Mouse (Mus musculus) right cerebral cortex, adult 2 months (tissue): ENCODE measurements around the gene Gcnt4.
"Not testable (repeated sequence)": the region's sequence is repeated elsewhere in the genome, so short reads cannot be mapped to it uniquely, and the experiment has no call there.

Experiments used
- DNase-seq, 2 experiments: peaks; one replicate each; pipeline ENCODE4 v3.0.0; 2021 to 2022; ENCODE audit warnings: low spot score in 2 of 2

Gene Gcnt4

GRCm38 (mm10) chr13:96923999-96924961, at the start of gene Gcnt4:
Gene Gcnt4 (plus strand): TSS chr13:96924689.
- DNase-seq: no peak

GRCm38 (mm10) chr13:96878220-96879057, 46.0 kb upstream of the Gcnt4 start:
- peak; percentile 42 for DNase-seq

GRCm38 (mm10) chr13:96884534-96884933, 40.0 kb upstream of the Gcnt4 start:
- DNase-seq: no peak

GRCm38 (mm10) chr13:96889985-96890384, 34.5 kb upstream of the Gcnt4 start:
- no peak for DNase-seq

- no peak for DNase-seq
Measured at GRCm38 (mm10) chr13:96895144-96895543, 29.3 kb upstream of the Gcnt4 start.

- no peak for DNase-seq
Measured at GRCm38 (mm10) chr13:96906717-96907116, 17.8 kb upstream of the Gcnt4 start.

GRCm38 (mm10) chr13:96911202-96911601, 13.3 kb upstream of the Gcnt4 start:
- DNase-seq: no peak

GRCm38 (mm10) chr13:96923134-96923533, 1.4 kb upstream of the Gcnt4 start:
- DNase-seq: not testable (repeated sequence)

GRCm38 (mm10) chr13:96924985-96925745, 676 bp downstream of the Gcnt4 start:
- no peak for DNase-seq

- DNase-seq: no peak
Measured at GRCm38 (mm10) chr13:96925991-96926725, 1.7 kb downstream of the Gcnt4 start.

- DNase-seq: no peak
Measured at GRCm38 (mm10) chr13:96927781-96928180, 3.3 kb downstream of the Gcnt4 start.

GRCm38 (mm10) chr13:96928432-96929039, 4.0 kb downstream of the Gcnt4 start:
- no peak for DNase-seq

- peak; percentile 68 to 70 for DNase-seq
Measured at GRCm38 (mm10) chr13:96932745-96933144, 8.3 kb downstream of the Gcnt4 start.

- no peak for DNase-seq
Measured at GRCm38 (mm10) chr13:96933367-96933766, 8.9 kb downstream of the Gcnt4 start.

- DNase-seq: no peak
Measured at GRCm38 (mm10) chr13:96936173-96936777, 11.8 kb downstream of the Gcnt4 start.

GRCm38 (mm10) chr13:96937059-96937558, 12.6 kb downstream of the Gcnt4 start:
- no peak for DNase-seq

GRCm38 (mm10) chr13:96939680-96940079, 15.2 kb downstream of the Gcnt4 start:
- DNase-seq: no peak

- DNase-seq: not testable (repeated sequence)
Measured at GRCm38 (mm10) chr13:96941481-96941880, 17.0 kb downstream of the Gcnt4 start.

- no peak for DNase-seq
Measured at GRCm38 (mm10) chr13:96943571-96943970, 19.1 kb downstream of the Gcnt4 start.

GRCm38 (mm10) chr13:96945748-96946147, 21.3 kb downstream of the Gcnt4 start:
- no peak for DNase-seq
